Mouse (Mus musculus): Measurements from ENCODE around the gene Tmem201. TPM values are rescaled to one million over a fixed set of nuclear protein-coding genes. Genes with fewer than 3 reads are reported as not detected.

Gene Tmem201
- polyA plus RNA-seq, 1 experiment from 2014 or later = 5.8 TPM

- Histone ChIP-seq H3K9me3 (ENCODE audit: low read length) (no peaks in the 10 kb centered on the region), H3K4me3 (ENCODE audit: low read depth, low read length) (no peak overlapping the region), H3K27me3 (ENCODE audit: insufficient read depth, low read length) (no peaks in the 10 kb centered on the region), H3K9ac (replicated peaks) (no peak overlapping the region), H3K4me2 (ENCODE audit: low read depth, low read length) (no peak overlapping the region), H3K27ac (ENCODE audit: low read depth) (no peak overlapping the region), H3K4me1 (ENCODE audit: insufficient read depth) (no peaks in the 10 kb centered on the region), H3K36me3 (replicated peaks; ENCODE audit: insufficient read depth, low read length) (peaks cover 29% of the 10 kb centered on the region)
- no peak for TF ChIP-seq EP300 (IDR thresholded peaks at IDR 0.05; ENCODE audit: low read depth)
- TF ChIP-seq CTCF (IDR thresholded peaks at IDR 0.05; ENCODE audit: low read depth) = peak; percentile 81
- peak; percentile 59 for ATAC-seq
- WGBS (ENCODE audit: insufficient replicate concordance) = 58% methylated on average over 15 of the region's 15 CpGs
- peak; percentile 88 for DNase-seq
Observed at GRCm38 (mm10) chr4:149725661-149726350, 12.0 kb downstream of the Tmem201 start.

GRCm38 (mm10) chr4:149724916-149725470 lies 12.9 kb downstream of the Tmem201 start:
- no peak overlapping the region for H3K4me3 ChIP-seq (ENCODE audit: low read depth, low read length)
- no peaks in the 10 kb centered on the region for H3K9me3 ChIP-seq (ENCODE audit: low read length)
- ATAC-seq = no peak
- no peaks in the 10 kb centered on the region for H3K4me1 ChIP-seq (ENCODE audit: insufficient read depth)
- H3K4me2 ChIP-seq (ENCODE audit: low read depth, low read length) = no peak overlapping the region
- DNase-seq = no peak
- TF ChIP-seq CTCF (IDR thresholded peaks at IDR 0.05; ENCODE audit: low read depth) (no peak), EP300 (IDR thresholded peaks at IDR 0.05; ENCODE audit: low read depth) (no peak)
- H3K27me3 ChIP-seq (ENCODE audit: insufficient read depth, low read length) = no peaks in the 10 kb centered on the region
- WGBS (ENCODE audit: insufficient replicate concordance) = 85% methylated on average over 14 of the region's 17 CpGs
- H3K36me3 ChIP-seq (replicated peaks; ENCODE audit: insufficient read depth, low read length) = peaks cover 30% of the 10 kb centered on the region
- H3K9ac ChIP-seq (replicated peaks) = no peak overlapping the region
- H3K27ac ChIP-seq (ENCODE audit: low read depth) = no peak overlapping the region

GRCm38 (mm10) chr4:149723855-149724731 lies 13.8 kb downstream of the Tmem201 start:
- no peak overlapping the region for H3K4me3 ChIP-seq (ENCODE audit: low read depth, low read length)
- DNase-seq = peak; percentile 78
- no peaks in the 10 kb centered on the region for H3K4me1 ChIP-seq (ENCODE audit: insufficient read depth)
- H3K9me3 ChIP-seq (ENCODE audit: low read length) = no peaks in the 10 kb centered on the region
- no peak overlapping the region for H3K4me2 ChIP-seq (ENCODE audit: low read depth, low read length)
- H3K36me3 ChIP-seq (replicated peaks; ENCODE audit: insufficient read depth, low read length) = peaks cover 33% of the 10 kb centered on the region
- H3K27ac ChIP-seq (ENCODE audit: low read depth) = no peak overlapping the region
- peak; percentile 78 for TF ChIP-seq CTCF (IDR thresholded peaks at IDR 0.05; ENCODE audit: low read depth)
- TF ChIP-seq EP300 (IDR thresholded peaks at IDR 0.05; ENCODE audit: low read depth) = no peak
- ATAC-seq = peak; percentile 61
- no peaks in the 10 kb centered on the region for H3K27me3 ChIP-seq (ENCODE audit: insufficient read depth, low read length)
- no peak overlapping the region for H3K9ac ChIP-seq (replicated peaks)
- 76% methylated on average over 17 of the region's 17 CpGs for WGBS (ENCODE audit: insufficient replicate concordance)

- H3K4me3 ChIP-seq (ENCODE audit: low read depth, low read length) = no peak overlapping the region
- TF ChIP-seq CTCF (IDR thresholded peaks at IDR 0.05; ENCODE audit: low read depth) = no peak
- no peak for TF ChIP-seq EP300 (IDR thresholded peaks at IDR 0.05; ENCODE audit: low read depth)
- no peaks in the 10 kb centered on the region for H3K4me1 ChIP-seq (ENCODE audit: insufficient read depth)
- H3K9me3 ChIP-seq (ENCODE audit: low read length) = no peaks in the 10 kb centered on the region
- 82% methylated on average over 12 of the region's 12 CpGs for WGBS (ENCODE audit: insufficient replicate concordance)
- ATAC-seq (no peak), DNase-seq (no peak)
- H3K36me3 ChIP-seq (replicated peaks; ENCODE audit: insufficient read depth, low read length) = peaks cover 36% of the 10 kb centered on the region
- H3K27me3 ChIP-seq (ENCODE audit: insufficient read depth, low read length) = no peaks in the 10 kb centered on the region
- H3K4me2 ChIP-seq (ENCODE audit: low read depth, low read length) = no peak overlapping the region
- H3K27ac ChIP-seq (ENCODE audit: low read depth) = no peak overlapping the region
- no peak overlapping the region for H3K9ac ChIP-seq (replicated peaks)
Observed at GRCm38 (mm10) chr4:149723021-149723390, 14.8 kb downstream of the Tmem201 start.

GRCm38 (mm10) chr4:149722104-149723020 lies 15.5 kb downstream of the Tmem201 start:
- no peaks in the 10 kb centered on the region for H3K4me1 ChIP-seq (ENCODE audit: insufficient read depth)
- H3K36me3 ChIP-seq (replicated peaks; ENCODE audit: insufficient read depth, low read length) = peaks cover 42% of the 10 kb centered on the region
- WGBS (ENCODE audit: insufficient replicate concordance) = 89% methylated on average over 24 of the region's 24 CpGs
- no peak for ATAC-seq
- H3K9me3 ChIP-seq (ENCODE audit: low read length) = no peaks in the 10 kb centered on the region
- H3K27me3 ChIP-seq (ENCODE audit: insufficient read depth, low read length) = no peaks in the 10 kb centered on the region
- no peak overlapping the region for H3K9ac ChIP-seq (replicated peaks)
- H3K4me3 ChIP-seq (ENCODE audit: low read depth, low read length) = no peak overlapping the region
- H3K4me2 ChIP-seq (ENCODE audit: low read depth, low read length) = no peak overlapping the region
- TF ChIP-seq EP300 (IDR thresholded peaks at IDR 0.05; ENCODE audit: low read depth) = no peak
- no peak for TF ChIP-seq CTCF (IDR thresholded peaks at IDR 0.05; ENCODE audit: low read depth)
- DNase-seq = no peak
- H3K27ac ChIP-seq (ENCODE audit: low read depth) = no peak overlapping the region
